Mouse (Mus musculus) B cell, adult 2 months (primary cell): ENCODE measurements around the gene Cldnd2.
"Not testable (repeated sequence)": the region's sequence is repeated elsewhere in the genome, so short reads cannot be mapped to it uniquely, and the experiment has no call there.

Experiments used
- DNase-seq, 2 experiments: peaks; one replicate each; pipeline ENCODE4 v3.0.0; 2022

Cldnd2 gene

GRCm38 (mm10) chr7:43440482-43440881 lies at the start of gene Cldnd2:
TSS of gene Cldnd2 (plus strand) at chr7:43440782.
- DNase-seq = no peak

- peak; percentile 69 to 77 for DNase-seq
These were observed 48.0 kb upstream of the Cldnd2 start for GRCm38 (mm10) chr7:43392349-43393121.

GRCm38 (mm10) chr7:43399501-43399900 lies 41.1 kb upstream of the Cldnd2 start:
- no peak for DNase-seq

- DNase-seq = no peak
These were observed 37.9 kb upstream of the Cldnd2 start for GRCm38 (mm10) chr7:43402718-43403117.

GRCm38 (mm10) chr7:43407573-43407972 lies 33.0 kb upstream of the Cldnd2 start:
- DNase-seq = peak; percentile 24 to 25

- DNase-seq = peak; percentile 71 to 78
These were observed 32.4 kb upstream of the Cldnd2 start, which contains the start of gene Siglecg for GRCm38 (mm10) chr7:43408131-43408553. TSS of gene Siglecg (plus strand) at chr7:43408204.

- DNase-seq = no peak
These were observed 31.5 kb upstream of the Cldnd2 start for GRCm38 (mm10) chr7:43409084-43409483.

GRCm38 (mm10) chr7:43411724-43412123 lies 28.9 kb upstream of the Cldnd2 start:
- DNase-seq = not testable (repeated sequence)

GRCm38 (mm10) chr7:43417298-43417697 lies 23.3 kb upstream of the Cldnd2 start:
- DNase-seq = peak; percentile 28 to 35

- peak; percentile 86 for DNase-seq
These were observed 17.5 kb upstream of the Cldnd2 start for GRCm38 (mm10) chr7:43422995-43423617.

GRCm38 (mm10) chr7:43423991-43424625 lies 16.5 kb upstream of the Cldnd2 start:
- DNase-seq = no peak

- no peak for DNase-seq
These were observed 13.2 kb upstream of the Cldnd2 start, which contains the start of gene Lim2 for GRCm38 (mm10) chr7:43427406-43427805. TSS of gene Lim2 (plus strand) at chr7:43427670.

- DNase-seq = no peak
These were observed 11.1 kb upstream of the Cldnd2 start for GRCm38 (mm10) chr7:43429500-43429899.

GRCm38 (mm10) chr7:43432891-43433290 lies 7.7 kb upstream of the Cldnd2 start:
- DNase-seq = no peak

GRCm38 (mm10) chr7:43434676-43435075 lies 5.9 kb upstream of the Cldnd2 start:
- DNase-seq = no peak

- no peak for DNase-seq
These were observed 4.0 kb upstream of the Cldnd2 start, which contains the start of gene Nkg7 for GRCm38 (mm10) chr7:43436341-43437255. TSS of gene Nkg7 (plus strand) at chr7:43437073.

GRCm38 (mm10) chr7:43438611-43439010 lies 2.0 kb upstream of the Cldnd2 start:
- no peak for DNase-seq

- DNase-seq = no peak
These were observed 489 bp downstream of the Cldnd2 start for GRCm38 (mm10) chr7:43441071-43441470.

GRCm38 (mm10) chr7:43442684-43443083 lies 2.1 kb downstream of the Cldnd2 start:
- no peak for DNase-seq

GRCm38 (mm10) chr7:43443126-43443916 lies 2.7 kb downstream of the Cldnd2 start:
- DNase-seq = peak; percentile 65 to 69

GRCm38 (mm10) chr7:43443917-43444293 lies 3.3 kb downstream of the Cldnd2 start, which contains the start of the genes Etfb and Gm45233:
TSS of gene Etfb (plus strand) at chr7:43444083.
TSS of gene Gm45233 (plus strand) at chr7:43444128.
- peak; percentile 85 to 86 for DNase-seq
